Mouse (Mus musculus) olfactory bulb, adult 2 months (tissue): Measurements from ENCODE around the gene Hs6st1.
"Not testable (repeated sequence)": the region's sequence is repeated elsewhere in the genome, so short reads cannot be mapped to it uniquely, and the experiment has no call there.

ENCODE experiments used
- CTCF ChIP-seq: fragments of 200-500 bp; IDR thresholded peaks from 2 replicates; pipeline ENCODE4 v1.5.1; 2012; ENCODE audit warnings: low read depth, mild to moderate bottlenecking, low read length, moderate library complexity; ENCODE audit not compliant: insufficient read depth
- POLR2A ChIP-seq: fragments of 200-500 bp; IDR thresholded peaks from 2 replicates; pipeline ENCODE4 v1.6.1; 2012; ENCODE audit warnings: mild to moderate bottlenecking, low read depth, low read length, moderate library complexity; ENCODE audit not compliant: insufficient read depth

DNA sequence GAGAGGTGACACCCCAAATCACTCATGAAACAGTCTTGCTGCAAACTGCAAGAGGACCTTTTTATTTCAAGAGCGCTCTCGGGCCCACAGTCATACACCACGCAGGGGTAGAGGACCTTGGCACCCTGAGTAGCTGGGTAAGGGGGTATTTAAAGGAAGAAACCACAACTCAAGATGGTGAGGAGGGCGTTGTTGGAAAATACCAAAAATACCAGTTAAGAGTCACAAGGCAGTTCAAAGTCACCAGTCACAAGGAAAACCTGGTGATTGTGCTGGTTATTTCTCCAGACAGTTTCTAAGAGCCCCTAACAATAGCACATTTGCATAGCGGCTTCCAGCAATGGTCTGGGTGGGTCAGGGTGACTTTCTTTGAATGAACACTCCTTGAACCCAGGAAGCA is 24.4 kb upstream of the Hs6st1 start:
- TF ChIP-seq POLR2A, CTCF: not testable (repeated sequence)
